Mouse (Mus musculus) layer of hippocampus, adult 11-12 months (tissue): ENCODE results near the gene Ripor2.

Source experiments
- DNase-seq: peaks from one replicate; pipeline ENCODE4 v3.0.0; 2022; ENCODE audit warnings: low spot score

Ripor2 gene

DNA sequence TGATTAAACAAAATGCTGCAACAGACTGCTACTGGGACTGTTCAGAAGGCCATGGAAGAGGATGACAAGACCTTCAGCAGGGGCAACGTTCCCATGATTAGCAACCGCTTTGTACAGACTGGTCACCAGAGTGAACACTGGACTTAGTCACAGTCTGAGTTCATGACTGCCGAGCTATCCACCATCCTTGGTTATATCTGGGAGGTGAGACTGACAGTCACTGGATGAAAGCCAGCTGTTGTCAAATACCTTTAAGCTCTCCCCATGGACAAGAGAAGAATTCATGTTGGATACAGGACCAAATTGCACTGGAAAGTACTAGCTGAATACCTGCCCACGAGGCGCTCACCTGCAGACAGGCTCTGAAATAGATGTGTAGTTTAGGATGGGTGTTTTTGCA, 2.4 kb downstream of the Ripor2 start:
- no peak for DNase-seq

DNA sequence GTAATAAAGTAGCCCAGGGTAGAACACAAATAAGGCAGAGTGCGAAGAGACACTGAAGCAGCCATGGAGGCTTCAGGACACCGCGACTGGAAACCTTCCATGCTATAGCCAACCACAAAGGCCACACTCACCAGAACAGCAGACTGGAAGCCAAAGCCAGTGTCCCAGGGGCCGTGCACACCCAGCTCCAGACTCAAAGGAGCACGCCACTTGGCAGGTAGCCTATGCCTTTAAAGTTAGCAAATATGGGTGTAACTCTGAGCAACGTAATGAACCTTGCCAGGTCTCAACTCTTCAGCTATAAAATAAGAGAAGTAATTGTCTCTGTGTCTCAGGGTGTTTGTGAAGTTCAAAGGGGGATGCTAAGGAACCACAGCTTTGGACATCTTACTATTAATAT, 2.9 kb downstream of the Ripor2 start:
- DNase-seq = no peak

DNA sequence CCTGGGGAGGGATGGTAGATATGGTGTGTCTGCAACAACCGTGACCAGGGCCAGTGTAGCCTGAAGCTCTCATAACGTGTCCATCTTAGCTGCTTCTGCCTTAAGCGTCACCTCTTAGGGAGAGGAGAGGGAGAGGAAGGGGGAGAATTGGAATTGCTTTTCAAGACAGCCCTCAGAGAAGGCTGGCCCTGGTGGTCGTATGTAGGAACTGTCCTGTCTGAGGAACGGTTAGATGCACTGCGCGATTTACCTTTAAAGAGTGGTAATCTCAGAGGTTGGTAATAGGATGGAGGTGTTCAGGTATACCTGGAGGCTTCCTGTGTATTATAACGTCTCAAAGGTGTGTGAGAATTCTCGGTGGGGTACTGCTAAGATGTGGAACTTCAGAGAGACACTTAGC, 3.4 kb downstream of the Ripor2 start:
- DNase-seq = no peak

DNA sequence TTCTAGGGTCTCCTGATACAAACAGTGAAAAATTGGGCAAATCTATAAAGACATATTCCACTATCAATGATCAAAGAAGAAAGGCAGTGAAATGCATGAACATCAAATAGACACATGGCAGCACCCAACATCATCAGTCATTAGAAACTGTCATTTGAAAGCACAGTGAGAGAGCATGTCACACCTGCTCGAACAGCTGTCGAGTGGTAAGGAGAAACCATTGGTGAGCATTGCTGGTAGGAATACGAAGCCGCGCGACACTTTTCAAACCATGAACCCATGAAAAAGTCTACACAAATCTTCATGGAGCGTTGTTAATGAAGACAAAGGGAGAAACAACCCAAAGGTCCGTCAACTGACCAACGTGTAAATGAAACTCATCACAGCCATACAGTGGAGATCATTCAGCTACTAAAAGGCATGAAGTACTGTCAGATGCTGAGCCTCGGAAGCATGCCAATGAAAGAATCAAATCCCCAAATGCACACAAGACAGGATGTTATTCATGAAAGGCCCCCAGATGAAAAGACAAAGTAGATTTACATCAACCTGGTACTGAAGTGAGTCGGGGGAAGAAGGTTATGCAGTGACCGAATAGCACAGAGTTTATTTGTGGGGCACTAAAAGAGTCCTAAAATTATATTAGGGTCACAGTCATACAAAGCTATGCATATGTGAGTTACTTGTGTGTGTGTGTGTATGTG, 5.4 kb downstream of the Ripor2 start:
- no peak for DNase-seq

DNA sequence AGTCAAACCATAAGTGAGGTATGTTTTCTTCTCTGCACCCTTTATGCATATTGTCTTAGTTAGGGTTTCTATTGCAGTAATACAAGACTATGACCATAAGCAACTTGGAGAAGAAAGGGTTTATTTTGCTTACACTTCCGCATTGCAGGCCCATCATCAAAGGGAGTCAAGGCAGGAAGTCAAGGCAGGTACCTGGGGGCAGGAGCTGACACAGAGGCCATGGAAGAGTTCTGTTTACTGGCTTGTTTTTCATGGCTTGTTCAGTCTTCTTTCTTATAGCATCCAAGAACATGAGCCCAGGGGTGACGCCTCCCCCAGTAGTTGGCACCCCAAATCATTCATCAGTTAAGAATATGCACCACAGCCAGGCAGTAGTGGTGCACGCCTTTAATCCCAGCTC, 6.6 kb downstream of the Ripor2 start:
- no peak for DNase-seq

DNA sequence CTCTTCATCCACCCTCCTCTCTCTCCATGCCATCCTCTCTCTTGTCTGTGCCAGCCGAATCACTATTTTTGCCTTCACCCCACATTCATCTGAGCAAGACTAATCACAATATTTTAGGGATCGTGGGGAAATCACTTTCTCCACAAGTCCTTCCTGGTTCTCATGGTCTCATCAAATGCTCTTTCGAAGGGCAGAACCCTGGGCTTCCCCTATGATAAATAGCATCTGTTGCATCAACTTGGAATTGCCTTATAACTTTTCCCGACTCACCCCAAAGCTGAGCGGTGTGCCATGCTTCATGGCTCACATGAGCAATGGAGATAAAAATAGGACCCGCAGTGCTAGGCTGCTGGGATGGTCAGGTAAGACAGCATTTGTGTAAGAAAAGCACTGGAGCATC, 9.7 kb downstream of the Ripor2 start:
- no peak for DNase-seq

DNA sequence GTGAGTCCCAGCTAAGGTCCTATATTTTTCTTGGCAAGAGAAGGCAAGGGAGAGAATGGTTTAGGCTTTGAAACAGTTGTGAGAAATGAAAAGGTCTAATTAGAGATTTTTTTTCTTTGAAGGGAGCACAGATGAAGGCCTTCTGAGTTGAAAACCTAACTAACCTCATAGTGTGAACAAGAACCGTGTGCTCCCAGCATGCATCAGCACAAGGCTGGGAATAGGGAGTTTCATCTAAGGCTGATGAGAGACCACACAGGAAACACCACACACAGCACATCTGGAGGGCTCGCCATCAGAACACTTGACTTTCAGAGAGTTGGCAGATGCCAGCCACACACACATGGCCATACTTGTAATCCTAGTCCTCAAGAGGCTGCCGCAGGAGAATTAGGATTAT, 12.3 kb downstream of the Ripor2 start:
- DNase-seq = no peak

DNA sequence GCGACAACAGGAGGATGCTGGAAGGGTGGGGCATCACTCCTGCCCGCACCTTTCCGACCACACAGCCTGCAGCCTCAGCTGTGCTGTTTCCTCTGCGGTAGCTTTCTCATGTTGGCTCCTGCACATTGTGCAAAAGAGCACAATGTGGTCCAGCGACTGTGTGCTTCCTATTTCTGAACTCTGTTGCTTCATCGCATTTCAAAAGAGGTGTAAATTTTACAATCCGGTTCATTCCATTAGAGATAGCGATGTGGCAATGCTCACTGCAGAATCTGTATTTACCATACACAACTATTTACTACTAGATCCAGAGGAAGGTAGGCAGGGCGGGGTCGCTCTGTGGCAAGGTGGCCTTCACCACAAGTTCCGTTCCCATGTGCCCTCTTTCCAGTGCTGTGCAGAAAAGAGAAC, 17.6 kb downstream of the Ripor2 start:
- no peak for DNase-seq

DNA sequence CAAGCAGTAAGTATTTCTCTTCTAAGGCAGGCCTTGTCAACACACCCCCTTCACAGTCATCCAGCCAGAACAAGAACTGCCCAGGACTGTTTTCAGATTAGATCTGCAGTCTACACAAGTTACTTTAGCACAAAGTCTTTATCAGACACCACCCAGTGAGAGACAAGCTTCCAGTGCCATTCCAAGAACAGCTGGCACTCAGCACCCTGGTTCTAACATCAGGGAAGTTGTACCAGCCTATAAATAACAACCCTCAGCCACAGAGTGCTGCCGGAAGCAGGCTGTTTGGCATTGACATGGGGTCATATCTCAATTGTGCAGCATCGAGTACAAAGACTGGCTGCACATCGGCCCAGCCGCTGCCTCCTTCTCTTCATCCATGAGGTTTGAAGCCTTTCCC, 21.0 kb downstream of the Ripor2 start:
- no peak for DNase-seq

DNA sequence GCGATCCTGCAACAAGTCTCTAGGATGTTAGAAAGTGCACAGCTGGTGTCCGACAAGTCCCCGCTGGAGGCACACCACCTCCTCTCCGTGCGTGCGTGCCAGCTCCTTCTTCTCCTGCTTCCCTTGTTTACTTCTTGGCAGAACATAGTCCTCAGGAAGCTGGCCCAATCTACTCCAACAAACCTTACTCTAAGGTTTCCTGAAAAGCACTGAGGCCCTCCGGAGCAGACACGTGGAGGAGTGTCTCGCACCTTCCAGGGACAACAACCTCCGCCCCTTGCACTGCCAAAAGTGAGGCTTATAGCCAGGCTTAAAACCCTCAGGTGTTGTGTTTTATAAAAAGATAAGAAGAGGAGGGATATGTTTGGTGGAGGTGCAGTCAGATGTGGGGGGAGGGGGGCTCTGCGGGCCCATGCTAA, 21.6 kb downstream of the Ripor2 start:
- DNase-seq = no peak

DNA sequence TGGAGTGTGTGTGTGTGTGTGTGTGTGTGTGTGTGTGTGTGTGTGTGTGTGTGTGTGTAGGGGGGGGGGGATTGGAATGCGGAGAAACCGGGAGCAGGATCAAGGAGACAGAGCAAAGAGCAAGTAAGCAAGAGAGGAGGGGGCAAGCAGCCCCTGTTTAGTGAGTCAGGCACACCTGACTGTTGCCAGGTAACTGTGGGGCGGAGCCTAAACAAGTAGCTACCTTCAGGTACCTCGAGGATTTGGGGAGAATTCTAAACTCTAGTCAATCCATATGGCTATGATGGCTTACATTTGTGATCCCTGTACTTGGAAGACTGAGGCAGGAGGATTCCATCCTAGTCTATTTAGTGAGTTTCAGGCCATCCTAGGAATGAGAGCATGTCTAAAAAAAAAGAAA, 22.1 kb downstream of the Ripor2 start:
- DNase-seq = no peak

DNA sequence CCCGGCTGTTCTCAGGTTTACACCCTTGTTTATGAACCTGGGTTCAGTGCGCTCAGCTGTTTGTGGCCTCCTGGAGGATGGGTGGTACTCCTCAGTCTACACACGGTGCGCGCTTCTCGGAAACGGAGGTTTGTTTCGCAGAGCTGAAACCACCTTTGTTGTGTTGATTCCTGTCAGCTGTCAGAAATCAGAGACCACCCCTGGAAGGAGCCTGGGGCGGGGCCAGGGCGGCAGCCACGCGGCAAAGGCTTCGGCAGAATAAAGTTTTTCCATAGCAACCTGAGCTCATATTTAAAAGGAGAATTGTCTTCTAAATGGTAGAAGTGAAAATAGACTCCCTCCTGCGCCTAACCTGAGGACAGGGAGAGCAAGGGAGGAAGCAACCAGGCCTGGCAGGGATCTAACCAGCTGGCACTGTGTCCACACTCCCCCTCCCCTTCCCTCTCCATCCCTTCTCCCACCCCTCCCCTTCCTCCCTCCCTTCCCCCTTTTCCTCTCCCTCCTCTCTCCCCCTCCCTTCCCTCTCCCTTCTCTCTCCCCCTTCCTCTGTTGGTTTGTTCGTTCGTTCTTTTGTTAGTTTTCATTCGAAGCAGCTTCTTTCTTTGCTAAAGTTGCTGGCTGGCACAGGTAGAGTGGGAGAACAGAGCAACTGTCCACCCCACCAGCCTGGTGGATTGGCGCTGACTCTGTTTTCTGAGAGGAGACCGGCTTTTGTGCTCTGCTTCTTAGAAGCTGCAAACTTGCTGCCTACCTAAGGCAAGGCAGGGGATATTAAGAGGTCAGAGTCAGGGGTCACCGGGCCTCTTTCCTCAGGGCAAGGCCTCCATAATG, 23.0 kb downstream of the Ripor2 start:
- no peak for DNase-seq

DNA sequence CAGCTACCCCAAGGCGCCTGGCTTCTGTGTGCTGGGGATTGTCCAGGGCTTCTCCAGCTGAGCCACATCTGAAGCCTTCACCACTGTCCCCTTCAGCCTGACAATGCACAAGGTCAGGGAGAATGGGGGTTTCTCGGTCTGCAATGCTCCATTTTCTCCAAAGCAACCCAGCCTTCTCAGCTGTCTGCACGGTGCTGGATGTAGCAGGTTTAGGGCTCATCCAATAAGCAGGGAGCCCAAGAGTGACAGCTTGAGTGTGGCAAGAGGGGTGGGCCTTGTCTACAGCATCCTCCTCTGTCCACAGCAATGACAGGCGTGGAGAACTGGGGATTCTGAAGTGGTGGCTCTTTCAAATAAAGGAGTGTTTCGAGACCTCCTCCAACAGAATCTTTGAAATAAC, 23.8 kb downstream of the Ripor2 start:
- no peak for DNase-seq

DNA sequence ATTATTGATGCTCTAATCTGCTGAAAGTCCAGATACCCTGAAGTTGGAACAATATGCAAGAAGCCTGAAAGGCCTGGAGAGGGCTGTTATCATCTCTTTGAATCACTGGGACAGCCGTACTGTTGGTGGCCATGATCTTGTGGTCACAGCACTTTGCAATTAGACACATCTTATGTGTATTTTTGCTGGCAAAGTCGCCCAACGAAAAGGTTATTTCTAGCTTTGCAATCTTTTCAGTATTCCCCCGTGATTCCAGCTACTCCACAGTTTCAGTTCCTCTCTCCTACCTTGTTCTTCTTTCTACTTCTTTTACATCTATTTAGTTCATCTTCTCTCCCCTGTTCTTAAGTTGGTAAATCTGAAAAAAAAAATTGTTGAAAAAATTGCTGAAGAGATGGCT, 26.0 kb downstream of the Ripor2 start:
- no peak for DNase-seq

DNA sequence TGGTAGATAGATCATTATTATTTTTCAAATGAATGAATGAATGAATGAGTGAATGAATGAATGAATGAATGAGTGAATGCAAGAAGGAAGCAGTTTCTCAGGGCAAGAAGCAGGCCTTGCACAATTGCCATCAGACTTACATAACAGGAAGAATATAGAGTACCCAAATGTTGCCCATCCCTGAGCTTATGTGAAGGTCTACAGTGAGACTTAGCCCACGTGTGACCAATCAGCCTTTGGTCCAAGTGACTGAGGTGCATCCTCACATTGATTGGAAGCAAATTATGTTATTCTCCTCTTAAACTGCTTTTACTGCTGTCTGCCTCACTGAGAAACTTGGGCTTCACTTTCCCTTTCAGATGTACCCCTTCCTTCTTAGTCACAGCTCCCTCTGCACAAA, 26.7 kb downstream of the Ripor2 start:
- no peak for DNase-seq

DNA sequence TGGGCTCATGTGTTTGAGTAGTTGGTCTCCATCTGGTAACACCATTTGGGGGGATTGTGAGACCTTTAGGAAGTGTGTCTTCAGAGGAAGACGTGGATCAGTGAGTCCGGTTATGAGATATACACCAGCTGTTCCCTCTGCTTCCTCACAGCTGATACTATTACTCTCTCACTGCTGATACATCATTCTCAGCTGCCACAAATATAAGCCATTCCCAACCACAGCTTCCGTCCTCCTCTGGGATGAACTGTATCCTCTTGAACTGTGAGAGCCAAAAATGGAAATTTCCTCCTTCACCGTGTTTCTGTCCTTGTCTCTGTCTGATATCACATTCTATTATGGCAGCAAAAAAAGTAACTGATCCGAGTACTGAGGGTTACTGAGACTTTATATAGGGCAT, 28.9 kb downstream of the Ripor2 start:
- DNase-seq = no peak

DNA sequence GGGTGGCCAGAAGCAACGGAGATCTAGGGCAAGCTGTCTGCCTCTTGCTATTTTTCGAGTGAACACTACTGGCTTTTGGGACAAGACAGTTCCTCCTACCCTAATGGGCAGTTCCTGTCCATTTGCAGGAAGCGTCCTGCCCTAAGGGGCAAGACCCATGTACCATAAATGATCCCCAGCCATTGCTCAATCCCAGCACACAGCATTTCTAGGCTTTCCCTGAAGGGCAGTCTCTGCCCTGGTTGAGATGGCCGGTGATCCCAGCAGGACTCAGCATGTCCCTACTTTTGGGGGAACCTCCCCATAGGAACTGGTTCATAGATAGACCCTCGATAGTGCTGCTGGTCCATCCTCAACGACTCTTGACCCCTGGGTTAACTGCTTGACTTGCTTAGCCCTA, 31.0 kb downstream of the Ripor2 start:
- DNase-seq = no peak

DNA sequence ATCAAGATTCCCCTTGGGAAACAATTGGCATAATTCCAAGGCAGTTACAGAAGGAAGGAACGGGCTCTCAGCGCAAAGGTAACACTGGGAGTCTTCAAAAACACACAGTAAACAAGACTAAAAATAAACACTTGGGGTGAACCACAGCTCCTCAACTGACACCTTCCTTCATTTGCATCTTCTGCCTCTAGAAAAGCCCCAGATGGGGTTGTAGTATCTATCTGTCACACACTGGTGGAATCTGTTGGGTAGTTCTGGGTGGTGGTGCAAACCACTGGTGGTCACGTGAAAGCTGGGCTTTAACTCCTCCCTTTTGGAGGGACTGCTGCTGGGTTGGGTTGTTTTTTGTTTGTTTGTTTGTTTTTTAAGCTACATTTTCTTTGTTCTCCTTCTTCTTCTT, 31.4 kb downstream of the Ripor2 start:
- no peak for DNase-seq

DNA sequence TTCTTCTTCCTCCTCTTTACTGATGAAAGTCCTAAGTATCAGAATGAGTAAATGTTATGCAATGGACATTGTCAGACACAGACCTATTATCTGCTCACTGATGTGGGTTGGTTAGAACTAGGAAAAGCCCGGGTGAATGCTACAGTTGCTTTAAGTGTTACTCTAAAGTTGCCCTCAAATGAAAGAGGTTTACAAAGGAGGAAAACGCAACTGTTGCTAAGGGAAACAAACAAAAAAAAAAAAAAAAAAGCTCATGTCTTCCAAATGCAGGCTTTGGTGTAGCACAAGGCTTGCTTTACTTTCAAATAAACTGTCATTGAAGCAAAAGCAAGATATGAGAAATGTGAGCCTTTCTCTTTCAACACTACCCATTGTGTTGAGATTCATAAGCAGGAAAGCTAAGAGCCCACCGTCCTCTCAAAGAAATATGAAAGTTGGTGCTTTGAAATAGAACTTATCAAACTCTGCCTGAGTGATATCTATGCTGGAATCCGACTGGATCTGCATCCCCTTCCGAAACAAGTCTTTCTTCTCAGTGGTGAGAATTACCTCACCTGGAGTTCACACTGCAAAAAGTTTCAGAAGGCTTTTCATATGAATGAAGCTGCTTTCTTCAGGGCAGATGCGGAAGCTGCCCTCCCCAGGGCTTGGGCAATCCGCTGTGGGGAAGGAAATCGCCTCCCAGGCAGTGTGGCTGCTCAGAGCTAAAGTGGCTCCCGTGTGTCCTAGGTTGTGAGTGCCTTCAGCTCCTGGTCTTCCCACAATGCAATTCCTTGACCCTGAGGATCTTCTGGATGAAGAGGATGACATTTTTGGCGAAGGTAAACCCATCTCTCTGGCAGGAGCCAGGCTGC, 32.2 kb downstream of the Ripor2 start:
- no peak for DNase-seq

DNA sequence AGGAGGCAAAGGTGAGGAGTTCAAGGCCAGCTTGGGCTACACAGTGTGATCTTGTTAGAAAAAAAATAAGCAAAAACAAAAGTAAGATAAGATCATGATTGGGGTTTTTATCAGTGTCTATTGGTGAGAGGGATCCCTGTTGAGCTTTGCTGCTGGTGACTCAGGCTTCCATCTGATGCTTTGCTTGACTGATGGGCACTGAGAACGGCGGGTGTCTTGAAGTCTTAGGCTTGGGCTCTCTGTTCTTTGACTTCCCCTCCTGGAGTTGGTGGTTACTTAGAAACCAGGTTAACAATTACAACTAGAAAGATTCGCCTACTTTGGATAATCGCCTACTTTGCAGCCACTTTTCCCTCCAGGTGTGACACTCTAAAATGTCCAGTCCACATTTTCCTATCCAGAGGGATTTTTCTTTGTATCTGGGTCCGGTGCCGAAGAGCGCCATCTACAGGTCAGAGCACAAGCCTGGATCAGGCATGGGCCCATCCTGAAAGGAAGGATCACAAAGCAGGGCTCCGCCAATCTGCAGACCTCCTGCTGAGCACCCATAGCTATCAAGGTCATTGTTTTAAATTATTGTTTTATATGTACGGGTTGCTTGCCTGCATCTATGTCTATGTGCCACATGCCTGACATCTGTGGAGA, 34.1 kb downstream of the Ripor2 start:
- no peak for DNase-seq

DNA sequence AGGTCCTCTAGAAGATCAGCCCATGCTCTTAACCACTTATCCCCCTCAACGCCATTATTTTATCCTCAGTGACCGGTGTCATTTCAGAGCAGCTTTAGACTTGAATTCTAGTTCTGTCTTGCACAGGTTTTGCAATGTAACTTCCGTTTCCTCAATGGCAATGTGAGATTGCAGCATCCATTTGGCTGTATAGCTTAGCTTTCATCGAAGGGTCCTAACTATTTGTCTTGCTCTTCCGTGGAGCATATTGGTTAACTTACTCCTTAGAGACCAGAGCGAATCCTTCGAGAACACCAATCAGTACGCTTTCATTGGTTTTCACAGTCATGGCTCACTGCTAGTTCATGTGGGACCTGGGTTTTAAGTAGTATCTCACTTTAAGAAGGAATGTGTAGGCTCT, 34.7 kb downstream of the Ripor2 start:
- no peak for DNase-seq

DNA sequence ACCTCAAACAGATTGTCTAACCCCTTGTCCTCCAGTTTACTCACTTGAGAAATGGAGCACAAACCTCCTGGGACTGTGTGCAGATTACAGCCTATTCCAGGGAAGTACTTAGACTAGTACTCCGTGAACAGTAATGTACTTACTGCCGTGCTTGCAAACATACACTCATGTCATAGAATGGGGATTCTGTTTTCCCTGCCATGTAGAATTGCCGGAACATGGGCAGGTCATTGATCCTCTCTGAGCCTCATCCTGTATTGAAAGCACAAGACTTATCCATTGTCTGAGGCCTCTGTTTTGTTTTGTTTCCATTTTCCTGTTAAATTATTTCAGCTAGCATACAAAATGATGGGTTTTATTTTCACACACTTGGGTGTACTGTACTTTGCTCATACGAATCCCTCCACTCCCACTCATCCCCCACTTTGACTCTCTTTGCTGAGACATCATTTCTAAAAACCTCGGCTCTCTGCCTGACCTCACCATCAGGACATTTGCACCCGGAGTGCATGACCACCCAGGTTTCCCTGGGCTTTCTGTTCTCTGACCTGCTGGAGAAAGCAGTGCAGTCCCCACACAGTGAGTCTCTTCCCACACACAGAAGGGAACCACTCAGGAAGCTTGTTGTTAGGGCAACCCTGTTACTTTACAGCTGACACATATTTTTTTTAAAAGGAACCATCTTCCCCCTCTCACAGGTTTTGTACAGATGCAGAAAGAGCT, 35.2 kb downstream of the Ripor2 start:
- no peak for DNase-seq
